Mouse (Mus musculus) testis, postnatal 14 days (tissue): ENCODE results near the gene Jag1.
A peak's percentile ranks its signal among the peaks of the same experiment; 100 is the strongest.

ENCODE experiments used
- DNase-seq: peaks from one replicate; pipeline ENCODE4 v3.0.0; 2021; ENCODE audit warnings: low spot score

Gene Jag1

GRCm38 (mm10) chr2:137116025-137116674 is at the start of gene Jag1:
Gene Jag1, minus strand, starts transcription at chr2:137116644.
- peak; percentile 44 for DNase-seq

GRCm38 (mm10) chr2:137156018-137156417 is 39.6 kb upstream of the Jag1 start:
- DNase-seq, result no peak

- DNase-seq, result no peak
Observed at GRCm38 (mm10) chr2:137153825-137154224, 37.4 kb upstream of the Jag1 start.

GRCm38 (mm10) chr2:137153172-137153667 is 36.8 kb upstream of the Jag1 start:
- no peak for DNase-seq

- no peak for DNase-seq
Observed at GRCm38 (mm10) chr2:137150953-137151352, 34.5 kb upstream of the Jag1 start.

GRCm38 (mm10) chr2:137146938-137147666 is 30.7 kb upstream of the Jag1 start:
- DNase-seq, result no peak

GRCm38 (mm10) chr2:137138063-137138462 is 21.6 kb upstream of the Jag1 start:
- no peak for DNase-seq

- DNase-seq, result no peak
Observed at GRCm38 (mm10) chr2:137134035-137134434, 17.6 kb upstream of the Jag1 start.

GRCm38 (mm10) chr2:137124861-137125260 is 8.4 kb upstream of the Jag1 start:
- DNase-seq, result no peak

- DNase-seq, result peak; percentile 79
Observed at GRCm38 (mm10) chr2:137117321-137117690, 862 bp upstream of the Jag1 start.

- peak; percentile 93 for DNase-seq
Observed at GRCm38 (mm10) chr2:137116675-137117320, 354 bp upstream of the Jag1 start.

GRCm38 (mm10) chr2:137115241-137116024 is 1.0 kb downstream of the Jag1 start:
- peak; percentile 20 for DNase-seq

- peak; percentile 78 for DNase-seq
Observed at GRCm38 (mm10) chr2:137114248-137115096, 2.0 kb downstream of the Jag1 start.

GRCm38 (mm10) chr2:137113288-137114061 is 3.0 kb downstream of the Jag1 start:
- no peak for DNase-seq

- DNase-seq, result no peak
Observed at GRCm38 (mm10) chr2:137110214-137110898, 6.1 kb downstream of the Jag1 start.

GRCm38 (mm10) chr2:137109321-137110213 is 6.9 kb downstream of the Jag1 start:
- no peak for DNase-seq

- no peak for DNase-seq
Observed at GRCm38 (mm10) chr2:137107946-137108345, 8.5 kb downstream of the Jag1 start.

GRCm38 (mm10) chr2:137107203-137107602 is 9.2 kb downstream of the Jag1 start:
- no peak for DNase-seq

- DNase-seq, result no peak
Observed at GRCm38 (mm10) chr2:137101074-137101473, 15.4 kb downstream of the Jag1 start.
